Mouse (Mus musculus) olfactory bulb, adult 2 months (tissue): ENCODE measurements around the gene Mctp1.

ENCODE experiments used
- CTCF ChIP-seq: fragments of 200-500 bp; IDR thresholded peaks from 2 replicates; pipeline ENCODE4 v1.5.1; 2012; ENCODE audit warnings: low read depth, mild to moderate bottlenecking, low read length, moderate library complexity; ENCODE audit not compliant: insufficient read depth
- POLR2A ChIP-seq: fragments of 200-500 bp; IDR thresholded peaks from 2 replicates; pipeline ENCODE4 v1.6.1; 2012; ENCODE audit warnings: mild to moderate bottlenecking, low read depth, low read length, moderate library complexity; ENCODE audit not compliant: insufficient read depth

GRCm38 (mm10) chr13:76850412-76851054 lies 466.2 kb downstream of the Mctp1 start:
- no peak for TF ChIP-seq CTCF
- TF ChIP-seq POLR2A: no peak
